Mouse (Mus musculus) natural killer cell, adult 2 months (primary cell): ENCODE results near the gene Tmem258.

Experiments used
- DNase-seq, 2 experiments: peaks; one replicate each; pipeline ENCODE4 v3.0.0; 2022; ENCODE audit warnings: low spot score in 2 of 2

Tmem258 gene

DNA sequence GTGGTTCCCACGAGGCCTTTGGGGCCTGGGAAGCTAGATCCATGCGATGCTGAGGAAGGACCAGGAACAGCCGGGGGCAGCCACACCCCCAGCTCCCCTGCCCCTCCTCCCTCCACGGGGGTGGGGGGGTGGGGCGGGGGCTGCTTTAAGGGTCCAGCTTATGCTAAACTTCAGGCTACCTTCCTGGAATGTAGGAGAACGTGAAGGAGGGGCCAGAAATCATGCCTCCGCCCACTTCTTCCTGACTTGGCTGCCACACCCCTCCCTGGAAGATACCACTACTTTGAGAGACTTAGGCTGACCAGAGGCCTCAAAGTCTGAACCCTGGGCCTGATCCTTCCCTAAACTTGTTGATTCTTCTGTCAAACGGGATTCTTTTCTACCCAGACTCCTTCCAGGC, 18.8 kb downstream of the Tmem258 start:
- no peak for DNase-seq

- DNase-seq, result no peak
These were observed 19.7 kb downstream of the Tmem258 start for GRCm38 (mm10) chr19:10223561-10223960.

GRCm38 (mm10) chr19:10224637-10225453, 21.0 kb downstream of the Tmem258 start:
- DNase-seq, result no peak

GRCm38 (mm10) chr19:10225767-10226166, 22.0 kb downstream of the Tmem258 start:
- no peak for DNase-seq

DNA sequence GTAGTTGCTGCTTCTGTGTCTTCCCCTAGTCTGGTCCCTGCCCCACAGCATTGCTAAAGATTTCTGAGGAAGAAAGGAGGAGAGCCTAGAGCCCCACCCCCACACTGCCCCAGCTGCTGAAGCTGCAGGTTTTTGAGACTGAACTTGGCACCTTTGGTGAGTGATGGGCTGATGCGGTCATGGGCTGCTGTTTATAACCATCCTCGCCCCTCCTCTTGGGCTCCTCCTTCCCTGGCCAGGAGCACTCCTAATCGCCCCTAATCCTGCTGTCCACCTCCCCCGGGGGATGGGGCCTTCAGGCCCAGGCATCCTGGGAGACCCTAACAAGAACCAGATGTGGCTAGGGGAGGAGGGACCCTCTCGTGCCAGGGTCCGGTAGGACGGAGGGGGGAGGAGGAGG, 27.2 kb downstream of the Tmem258 start:
- DNase-seq, result no peak

GRCm38 (mm10) chr19:10231871-10232270, 28.1 kb downstream of the Tmem258 start:
- DNase-seq, result no peak

DNA sequence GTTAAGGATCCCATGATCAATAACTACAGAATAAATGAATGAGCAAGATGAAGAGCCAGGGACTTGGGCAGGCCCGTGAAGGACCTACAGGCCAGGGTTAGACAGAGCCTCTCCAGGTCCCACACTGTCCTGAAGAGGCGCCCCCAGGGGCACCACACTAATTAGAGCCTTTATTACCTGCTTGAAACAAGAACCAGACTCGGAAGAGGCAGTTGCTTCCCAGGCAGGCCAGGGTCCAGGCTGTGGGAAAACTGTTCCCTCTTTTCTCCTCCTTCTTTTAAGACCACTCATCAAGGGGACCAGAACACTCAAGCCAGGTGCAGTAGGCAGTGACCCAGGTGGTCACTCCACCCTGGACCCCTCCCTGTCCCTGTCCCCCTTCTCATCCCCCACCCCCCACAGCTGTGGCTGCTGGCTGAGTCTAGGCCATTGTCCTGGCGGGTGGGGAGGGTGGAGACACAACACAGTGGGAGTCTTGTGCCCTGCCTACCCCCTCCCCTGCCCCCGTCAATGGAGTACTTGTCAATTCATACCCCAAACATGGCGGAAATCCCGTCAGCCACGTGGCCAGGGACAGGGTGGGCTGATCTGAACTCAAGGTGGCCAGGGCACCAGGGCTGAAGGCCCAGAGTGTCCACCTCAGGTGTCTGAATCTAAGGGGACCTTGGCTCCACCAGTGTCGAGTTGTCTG, 28.7 kb downstream of the Tmem258 start:
- no peak for DNase-seq

- no peak for DNase-seq
These were observed 32.2 kb downstream of the Tmem258 start for GRCm38 (mm10) chr19:10235784-10236565.

GRCm38 (mm10) chr19:10238477-10238876, 34.7 kb downstream of the Tmem258 start:
- no peak for DNase-seq

- no peak for DNase-seq
These were observed 35.6 kb downstream of the Tmem258 start for GRCm38 (mm10) chr19:10239419-10239818.

GRCm38 (mm10) chr19:10239975-10240653, 36.3 kb downstream of the Tmem258 start:
- no peak for DNase-seq

DNA sequence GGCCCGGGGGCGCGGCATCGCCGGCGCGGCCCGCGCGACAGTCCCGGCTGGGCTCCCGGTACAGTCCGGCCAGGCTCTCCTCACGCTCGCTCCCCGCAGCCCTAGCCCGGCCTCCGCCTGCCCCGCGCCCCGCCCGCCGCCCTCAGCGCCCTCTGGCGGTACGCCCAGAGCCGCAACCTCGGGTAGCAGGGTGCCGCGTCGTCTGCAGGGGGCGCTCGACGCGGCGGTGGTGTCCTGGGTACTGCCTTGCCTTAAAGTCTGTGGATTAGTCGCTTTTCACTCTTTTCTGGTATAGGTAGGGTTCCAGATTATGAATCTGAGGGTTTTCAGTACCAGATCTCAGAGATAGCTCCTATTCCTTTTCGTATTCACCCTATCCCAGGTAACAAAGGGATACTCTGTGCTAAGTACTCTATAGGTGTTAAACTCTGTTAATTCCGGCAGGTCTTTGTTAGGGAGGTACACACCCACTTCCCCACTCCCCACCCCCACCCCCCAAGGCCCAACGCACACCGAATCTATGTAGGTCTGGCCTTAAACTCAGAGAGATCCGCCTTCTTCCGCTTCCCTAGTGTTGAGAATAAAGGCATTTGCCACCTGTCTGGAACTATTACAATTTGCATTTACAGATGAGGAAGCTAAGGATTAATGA, 37.0 kb downstream of the Tmem258 start, which contains the start of gene Myrf:
Gene Myrf (minus strand): TSS at position 95 of the 652 bp plus-strand sequence.
- peak; percentile 62 to 74 for DNase-seq

- DNase-seq, result no peak
These were observed 39.1 kb downstream of the Tmem258 start for GRCm38 (mm10) chr19:10242916-10243315.

- DNase-seq, result no peak
These were observed 40.4 kb downstream of the Tmem258 start for GRCm38 (mm10) chr19:10244183-10244582.

- DNase-seq, result no peak
These were observed 43.4 kb downstream of the Tmem258 start for GRCm38 (mm10) chr19:10247165-10247564.

DNA sequence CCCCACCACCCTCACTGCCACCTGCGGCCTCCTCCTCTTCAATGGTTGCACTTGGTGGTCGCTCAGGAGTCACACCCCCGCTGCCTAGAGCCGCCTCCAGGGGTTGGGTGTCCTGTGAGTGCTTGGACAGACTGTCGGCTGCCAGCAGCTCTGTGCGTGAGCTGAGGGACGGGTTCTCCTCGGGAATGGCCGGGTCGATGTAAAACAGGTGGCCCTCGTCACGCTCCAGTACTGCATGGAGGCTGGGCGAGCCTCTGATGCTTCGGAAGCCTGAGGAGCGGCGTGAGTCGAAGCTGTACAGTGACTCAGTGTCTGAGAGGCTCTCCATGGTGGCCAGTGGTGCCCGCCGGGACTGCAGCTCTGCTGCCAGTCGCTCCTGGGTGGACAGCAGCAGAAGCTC, 44.3 kb downstream of the Tmem258 start:
- DNase-seq, result no peak
